Mouse (Mus musculus): ENCODE measurements around the gene Ccdc169. TPM values are rescaled to one million over a fixed set of nuclear protein-coding genes. Genes with fewer than 3 reads are reported as not detected.

Gene Ccdc169
- total RNA-seq (2017), result 2.0 TPM in 1 of 2 replicates, not detected in the other

DNA sequence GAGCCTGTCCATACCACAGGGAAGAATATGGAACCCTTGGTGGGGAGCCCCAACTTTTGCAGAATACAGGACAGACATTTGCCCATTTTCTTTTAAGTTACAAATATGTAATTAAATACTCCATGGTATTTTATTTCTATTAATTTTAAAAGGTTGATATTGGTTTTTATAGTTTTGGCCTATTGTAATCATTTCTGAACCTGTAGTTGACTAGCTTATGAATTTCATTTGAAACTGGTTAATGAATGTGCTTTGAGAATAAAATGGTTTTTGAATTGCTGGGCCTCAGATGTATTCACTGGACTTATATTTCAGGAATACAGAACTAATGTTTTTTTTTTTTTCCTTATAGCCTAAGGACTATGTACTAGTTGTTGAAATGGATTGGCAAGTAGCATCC is at the start of gene Ccdc169:
Gene Ccdc169, plus strand, starts transcription at position 301 of the 400 bp plus-strand sequence.
- no peak for ATAC-seq (ENCODE audit: extremely low read depth, insufficient number of reproducible peaks, low FRiP score, poor library complexity, severe bottlenecking)

GRCm38 (mm10) chr3:55087360-55087759 is 49.8 kb upstream of the Ccdc169 start:
- ATAC-seq (ENCODE audit: extremely low read depth, insufficient number of reproducible peaks, low FRiP score, poor library complexity, severe bottlenecking), result no peak

- ATAC-seq (ENCODE audit: extremely low read depth, insufficient number of reproducible peaks, low FRiP score, poor library complexity, severe bottlenecking), result no peak
Measured at GRCm38 (mm10) chr3:55088359-55088758, 48.8 kb upstream of the Ccdc169 start.

GRCm38 (mm10) chr3:55088843-55089242 is 48.3 kb upstream of the Ccdc169 start:
- no peak for ATAC-seq (ENCODE audit: extremely low read depth, insufficient number of reproducible peaks, low FRiP score, poor library complexity, severe bottlenecking)

GRCm38 (mm10) chr3:55089291-55089690 is 47.8 kb upstream of the Ccdc169 start:
- no peak for ATAC-seq (ENCODE audit: extremely low read depth, insufficient number of reproducible peaks, low FRiP score, poor library complexity, severe bottlenecking)

DNA sequence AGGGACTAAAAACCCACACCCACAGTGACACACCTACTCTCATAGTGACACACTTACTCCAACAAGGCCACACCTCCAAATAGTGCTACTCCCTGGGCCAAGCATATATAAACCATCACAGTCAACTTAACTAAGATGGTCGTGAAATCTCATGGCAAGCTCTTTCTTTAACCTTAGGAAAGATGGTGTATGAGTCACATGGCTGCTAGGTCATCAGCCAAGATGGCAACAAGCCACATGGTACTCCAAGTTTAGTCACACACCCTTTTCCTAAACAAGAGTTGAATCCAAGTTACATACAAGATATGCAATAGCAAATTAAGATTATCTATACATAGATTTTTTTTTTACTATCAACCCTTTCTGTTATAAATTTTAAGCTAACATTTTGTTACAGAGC is 44.0 kb upstream of the Ccdc169 start:
- ATAC-seq (ENCODE audit: extremely low read depth, insufficient number of reproducible peaks, low FRiP score, poor library complexity, severe bottlenecking), result no peak

DNA sequence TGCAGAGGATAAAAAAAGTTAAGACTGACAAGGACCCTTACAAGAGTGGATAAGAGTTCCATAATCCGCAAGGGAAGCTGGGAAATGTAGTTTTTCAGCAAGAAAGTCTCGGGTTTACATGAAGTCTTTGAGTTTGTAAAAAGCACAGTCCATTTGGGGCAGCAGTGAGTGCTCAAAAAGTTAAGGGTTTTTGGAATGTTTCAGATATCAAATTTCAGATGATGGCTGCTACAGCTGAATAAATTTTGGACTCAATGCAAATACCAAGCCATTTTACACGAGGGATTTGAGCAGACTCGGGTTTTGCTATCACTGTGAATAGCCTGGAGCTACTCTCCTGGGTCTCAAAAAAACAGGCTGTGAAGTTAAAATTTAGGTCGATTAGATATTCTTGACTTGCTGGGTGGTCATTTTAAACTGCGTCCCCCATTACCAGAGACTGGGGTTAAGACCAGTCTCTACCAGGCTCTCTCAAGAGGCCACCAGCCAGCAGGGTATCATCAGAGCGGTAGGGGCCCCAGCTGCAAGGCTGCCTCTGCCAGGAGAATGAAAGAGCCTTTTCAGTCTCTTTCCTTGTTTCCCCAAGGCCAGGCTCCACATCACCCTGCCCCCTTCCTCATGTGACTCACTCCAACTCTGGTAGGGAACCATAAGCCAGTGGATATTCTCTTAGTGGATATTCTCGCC is 41.0 kb upstream of the Ccdc169 start:
- ATAC-seq (ENCODE audit: extremely low read depth, insufficient number of reproducible peaks, low FRiP score, poor library complexity, severe bottlenecking), result no peak

DNA sequence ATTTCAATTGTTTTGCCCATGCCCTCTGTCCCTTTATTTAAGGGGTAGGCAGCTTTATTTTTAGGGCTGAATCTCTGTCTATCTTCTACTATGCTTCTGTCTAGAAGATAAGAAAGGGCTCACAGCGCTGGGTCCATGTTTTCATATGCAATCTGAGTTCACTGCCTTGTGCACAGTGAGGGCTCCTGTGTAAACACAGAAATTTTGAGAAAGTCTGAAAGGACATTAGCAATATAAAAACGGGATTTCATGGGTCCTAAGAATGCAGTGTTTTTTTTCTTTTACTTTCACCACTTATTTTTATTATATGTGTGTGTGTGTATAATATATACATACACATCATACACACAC is 40.5 kb upstream of the Ccdc169 start:
- no peak for ATAC-seq (ENCODE audit: extremely low read depth, insufficient number of reproducible peaks, low FRiP score, poor library complexity, severe bottlenecking)

- no peak for ATAC-seq (ENCODE audit: extremely low read depth, insufficient number of reproducible peaks, low FRiP score, poor library complexity, severe bottlenecking)
Measured at GRCm38 (mm10) chr3:55097186-55097585, 40.0 kb upstream of the Ccdc169 start.

- no peak for ATAC-seq (ENCODE audit: extremely low read depth, insufficient number of reproducible peaks, low FRiP score, poor library complexity, severe bottlenecking)
Measured at GRCm38 (mm10) chr3:55098014-55098413, 39.1 kb upstream of the Ccdc169 start.

DNA sequence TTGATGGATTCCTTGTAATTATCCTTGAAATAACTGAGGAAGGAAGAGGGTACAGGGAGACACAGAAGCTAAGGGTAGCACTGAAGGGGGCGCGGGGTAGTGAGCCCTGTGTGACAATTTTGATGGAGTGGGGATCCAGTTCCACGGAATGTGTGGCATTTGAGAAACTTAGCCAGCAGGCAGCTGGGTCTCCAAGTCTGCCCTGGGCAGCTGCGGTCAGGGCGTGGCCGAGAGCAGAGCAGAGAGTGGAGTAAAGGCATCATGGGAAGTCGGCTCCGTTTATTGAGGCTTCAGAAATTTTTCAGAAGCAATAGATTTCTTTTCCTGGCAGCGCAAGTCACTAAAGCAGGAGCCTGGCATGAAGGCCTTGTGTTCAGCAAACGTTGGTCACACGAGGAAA is 38.1 kb upstream of the Ccdc169 start:
- ATAC-seq (ENCODE audit: extremely low read depth, insufficient number of reproducible peaks, low FRiP score, poor library complexity, severe bottlenecking), result no peak

DNA sequence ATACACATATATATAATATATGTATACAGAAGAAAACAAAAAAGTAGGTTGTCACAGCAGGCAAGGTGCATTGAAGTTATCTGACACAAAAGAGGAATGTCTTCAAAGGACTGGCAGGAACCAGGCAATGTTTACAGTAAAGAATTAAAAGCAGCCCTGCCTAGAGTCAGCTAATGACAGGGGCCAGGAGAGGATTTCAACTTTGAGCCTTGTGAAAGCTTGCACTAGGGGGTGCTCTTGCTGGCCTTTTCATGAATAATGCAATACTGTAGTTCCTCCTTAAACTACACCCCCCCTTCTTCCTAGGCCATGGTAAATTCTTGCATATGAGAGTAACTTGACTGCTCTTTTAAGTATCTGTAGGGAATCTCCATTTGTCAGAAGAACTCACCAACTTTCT is 36.0 kb upstream of the Ccdc169 start:
- no peak for ATAC-seq (ENCODE audit: extremely low read depth, insufficient number of reproducible peaks, low FRiP score, poor library complexity, severe bottlenecking)

- ATAC-seq (ENCODE audit: extremely low read depth, insufficient number of reproducible peaks, low FRiP score, poor library complexity, severe bottlenecking), result no peak
Measured at GRCm38 (mm10) chr3:55105372-55106023, 31.6 kb upstream of the Ccdc169 start.

DNA sequence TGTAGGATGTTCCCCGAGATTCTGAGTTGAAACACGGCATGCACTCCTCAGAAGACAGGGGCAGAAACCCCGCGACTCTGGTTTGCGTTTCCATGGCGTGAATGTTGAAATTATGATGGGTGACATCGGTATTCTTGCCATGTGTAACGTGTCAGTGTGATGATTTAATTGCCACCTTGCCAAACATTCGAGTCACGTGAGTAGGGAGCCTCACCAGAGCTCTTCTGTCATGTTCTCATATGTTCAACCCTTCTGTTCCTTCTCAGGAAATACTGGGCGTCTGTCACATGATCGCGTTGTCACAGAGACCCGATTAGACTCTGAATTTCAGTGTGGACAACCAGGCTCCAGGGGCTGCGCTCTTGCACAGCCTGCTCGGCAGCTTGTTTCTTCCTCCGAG is 31.1 kb upstream of the Ccdc169 start:
- no peak for ATAC-seq (ENCODE audit: extremely low read depth, insufficient number of reproducible peaks, low FRiP score, poor library complexity, severe bottlenecking)

- ATAC-seq (ENCODE audit: extremely low read depth, insufficient number of reproducible peaks, low FRiP score, poor library complexity, severe bottlenecking), result no peak
Measured at GRCm38 (mm10) chr3:55109097-55109496, 28.0 kb upstream of the Ccdc169 start.

GRCm38 (mm10) chr3:55111935-55112709 is 25.0 kb upstream of the Ccdc169 start, which contains the start of gene Spg20:
Spg20 (plus strand) TSS chr3:55112108.
- ATAC-seq (ENCODE audit: extremely low read depth, insufficient number of reproducible peaks, low FRiP score, poor library complexity, severe bottlenecking), result peak; percentile 82

DNA sequence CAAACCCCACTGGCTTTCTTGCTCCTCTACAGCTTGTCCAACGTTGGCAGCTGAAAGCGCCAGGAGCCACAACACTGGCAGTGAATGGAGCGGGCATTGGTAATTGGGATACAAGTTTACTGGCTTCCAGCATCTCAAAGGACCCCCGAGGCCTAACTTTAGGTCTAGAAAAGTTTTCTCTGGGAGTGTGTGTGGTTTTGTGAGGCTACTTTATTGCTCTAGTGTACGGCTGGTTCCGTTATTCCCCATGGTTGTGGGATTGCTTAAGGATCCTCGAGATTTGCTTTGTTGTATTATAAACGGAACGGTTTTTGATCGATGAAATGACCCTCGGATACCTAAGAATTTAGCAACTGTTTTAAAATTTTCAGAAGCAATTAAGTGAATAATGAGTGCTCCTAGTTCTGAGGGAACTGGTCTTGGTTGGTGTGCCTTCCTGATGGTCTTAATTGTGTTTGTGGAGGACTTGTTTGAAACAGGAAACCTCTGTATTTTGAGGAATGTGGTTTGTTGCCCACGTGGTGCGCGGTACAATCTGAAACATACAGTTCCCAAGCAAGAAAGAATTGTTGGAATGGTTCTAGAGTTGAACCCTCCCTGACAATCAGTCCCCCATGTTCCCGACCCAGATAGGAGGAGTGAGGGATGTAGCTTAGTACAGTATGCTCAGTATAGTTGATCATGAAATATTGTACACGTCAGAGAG is 24.3 kb upstream of the Ccdc169 start:
- no peak for ATAC-seq (ENCODE audit: extremely low read depth, insufficient number of reproducible peaks, low FRiP score, poor library complexity, severe bottlenecking)

DNA sequence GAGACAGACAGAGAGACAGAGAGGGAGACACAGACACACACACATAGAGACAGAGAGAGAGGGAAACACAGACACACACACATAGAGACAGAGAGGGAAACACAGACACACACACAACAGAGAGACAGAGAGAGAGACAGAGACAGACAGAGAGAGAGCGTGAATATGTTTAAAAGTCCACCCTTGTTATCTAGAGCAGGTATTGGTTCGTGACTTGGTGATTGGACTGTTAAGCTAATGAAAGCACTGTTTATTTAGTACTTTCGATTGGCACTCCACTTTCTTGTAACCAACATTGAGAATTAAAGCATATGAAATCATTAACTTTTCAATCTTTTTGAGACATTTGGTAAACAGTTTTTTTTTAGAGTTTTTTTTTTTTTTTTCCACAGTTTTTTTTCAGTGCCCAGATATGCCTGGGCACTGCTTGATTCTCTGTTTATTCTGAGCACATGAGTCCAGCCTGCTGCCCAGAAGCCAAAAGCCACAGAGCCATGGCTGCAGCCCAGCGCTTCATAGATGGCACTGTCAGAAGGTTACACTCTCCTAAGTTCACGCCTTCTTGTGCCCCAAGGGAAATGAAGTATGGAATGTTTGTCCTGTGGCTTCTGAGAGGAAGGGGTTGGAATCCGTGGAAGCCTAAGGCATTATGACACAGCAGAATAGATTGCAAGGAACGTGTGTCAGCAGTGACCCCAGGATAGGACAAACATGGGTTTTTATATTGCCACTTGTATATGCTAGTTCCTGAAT is 22.6 kb upstream of the Ccdc169 start:
- no peak for ATAC-seq (ENCODE audit: extremely low read depth, insufficient number of reproducible peaks, low FRiP score, poor library complexity, severe bottlenecking)

DNA sequence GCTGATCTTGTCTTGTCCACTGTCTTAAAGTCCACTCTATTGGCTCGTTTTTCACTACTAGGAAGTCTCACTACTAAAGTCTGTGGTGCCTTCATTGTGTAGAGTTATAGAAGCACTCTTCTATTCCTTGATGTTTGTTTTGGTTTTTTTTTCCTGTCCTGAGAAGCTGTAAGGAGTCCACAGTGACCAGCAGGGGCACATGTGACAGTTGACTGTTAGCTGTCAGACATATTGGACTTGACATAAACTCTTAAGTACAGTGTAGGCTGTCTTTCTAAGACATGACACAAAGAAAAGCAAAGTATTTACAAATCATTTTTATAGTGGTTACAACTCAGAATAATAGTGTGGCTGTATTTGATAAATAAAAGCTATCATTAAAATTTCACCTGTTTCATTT is 22.1 kb upstream of the Ccdc169 start:
- ATAC-seq (ENCODE audit: extremely low read depth, insufficient number of reproducible peaks, low FRiP score, poor library complexity, severe bottlenecking), result no peak
